Mouse (Mus musculus) intestine, embryonic 16.5 days (tissue): ENCODE measurements at regions not wholly inside any gene's neighbourhood (a gene's known extent, or its start where the extent isn't known, plus 50 kb on each side); places are given as distances from the start of the nearest gene placed in this dataset.
"Not testable (repeated sequence)": the region's sequence is repeated elsewhere in the genome, so short reads cannot be mapped to it uniquely, and the experiment has no call there.

Source experiments
- ATAC-seq: fragments of 200-750 bp; cut with Nextera tagmentation; 2 replicates; pipeline ENCODE4 v1.8.0; 2017; ENCODE audit warnings: moderate TSS enrichment, moderate library complexity
- H3K27ac ChIP-seq: fragments of 300-500 bp; sonication (generic); 2 replicates; pipeline ENCODE4 v1.5.1; 2014; ENCODE audit warnings: mild to moderate bottlenecking, low read length
- H3K27me3 ChIP-seq: fragments of 300-500 bp; sonication (generic); replicated peaks from 2 replicates; pipeline ENCODE4 v1.6.1; 2014; ENCODE audit warnings: low read length, control low read depth, mixed read lengths; ENCODE audit not compliant: control insufficient read depth, insufficient read depth
- H3K36me3 ChIP-seq: fragments of 300-500 bp; sonication (generic); 2 replicates; pipeline ENCODE4 v1.6.1; 2014; ENCODE audit warnings: low read length, control low read depth; ENCODE audit not compliant: control insufficient read depth, insufficient read depth
- H3K4me1 ChIP-seq: fragments of 300-500 bp; sonication (generic); 2 replicates; pipeline ENCODE4 v1.6.1; 2014; ENCODE audit warnings: low read length, control low read depth, mixed read lengths; ENCODE audit not compliant: control insufficient read depth, insufficient read depth
- H3K4me2 ChIP-seq: fragments of 300-500 bp; sonication (generic); 2 replicates; pipeline ENCODE4 v1.6.1; 2014; ENCODE audit warnings: low read depth, low read length, control low read depth
- H3K4me3 ChIP-seq: fragments of 300-500 bp; sonication (generic); 2 replicates; pipeline ENCODE4 v1.5.1; 2014; ENCODE audit warnings: mild to moderate bottlenecking, low read length
- H3K9ac ChIP-seq: fragments of 300-500 bp; sonication (generic); 2 replicates; pipeline ENCODE4 v1.6.1; 2014; ENCODE audit warnings: low read depth, low read length
- H3K9me3 ChIP-seq: fragments of 300-500 bp; sonication (generic); 2 replicates; pipeline ENCODE4 v1.6.1; 2016; ENCODE audit warnings: low read length, control low read depth; ENCODE audit not compliant: control insufficient read depth
- WGBS: fragments of 180-500 bp; shearing (Covaris S2); extraction: QIAGEN DNeasy Blood & Tissue Kit; methylation state at CpG from one replicate; pipeline ENCODE4 v1.1.7; 2014; 5-methylcytosine and 5-hydroxymethylcytosine counted together

GRCm38 (mm10) chr5:109842186-109842978 is 80.8 kb upstream of the Gm15446 start:
- H3K4me2 ChIP-seq, H3K36me3 ChIP-seq, ATAC-seq, H3K4me3 ChIP-seq, H3K27me3 ChIP-seq, H3K9ac ChIP-seq, H3K4me1 ChIP-seq, H3K9me3 ChIP-seq, H3K27ac ChIP-seq: not testable (repeated sequence)
- whole genome bisulfite sequencing, result 88% methylated on average over 7 of the region's 7 CpGs

DNA sequence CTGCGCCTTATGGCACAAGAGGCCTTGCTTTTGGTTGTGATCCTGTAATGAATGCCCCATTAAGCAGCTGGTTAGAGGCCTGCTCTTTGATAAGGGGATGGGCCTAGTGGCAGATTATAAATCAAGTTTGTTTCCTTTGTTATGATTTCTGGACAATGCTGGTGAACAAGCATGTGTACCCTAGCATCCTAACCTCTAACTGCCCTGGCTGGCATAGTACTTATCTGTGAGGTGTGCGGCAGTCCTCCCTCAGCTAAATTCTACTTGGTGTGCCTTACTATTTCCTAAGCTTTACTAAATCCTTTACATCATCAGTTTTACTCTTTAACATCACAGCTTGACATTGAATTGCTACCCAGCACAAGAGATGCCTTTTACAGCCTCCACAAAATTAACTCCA is 79.0 kb upstream of the Gm15446 start:
- H3K9me3 ChIP-seq, H3K4me1 ChIP-seq, ATAC-seq, H3K27me3 ChIP-seq, H3K27ac ChIP-seq, H3K36me3 ChIP-seq: not testable (repeated sequence)
- Histone ChIP-seq H3K4me3 (peak overlapping the region; percentile 60), H3K4me2 (peak overlapping the region; percentile 60), H3K9ac (peak overlapping the region; percentile 67; the same call in 1 of the 2 replicates)
- WGBS, result 79% methylated on average over 2 of the region's 2 CpGs

- H3K27ac ChIP-seq, result no peak overlapping the region
- H3K9ac ChIP-seq, result peak overlapping the region; percentile 67
- H3K4me1 ChIP-seq, result no peaks in the 10 kb centered on the region
- H3K9me3 ChIP-seq, result no peaks in the 10 kb centered on the region
- no peaks in the 10 kb centered on the region for H3K27me3 ChIP-seq
- 3% methylated on average over 15 of the region's 15 CpGs for WGBS
- H3K4me3 ChIP-seq, result peak overlapping the region; percentile 60
- peak overlapping the region; percentile 60 for H3K4me2 ChIP-seq
- H3K36me3 ChIP-seq, result no peaks in the 10 kb centered on the region
- ATAC-seq, result peak; percentile 99
These were observed 78.4 kb upstream of the Gm15446 start for GRCm38 (mm10) chr5:109844753-109845186.

DNA sequence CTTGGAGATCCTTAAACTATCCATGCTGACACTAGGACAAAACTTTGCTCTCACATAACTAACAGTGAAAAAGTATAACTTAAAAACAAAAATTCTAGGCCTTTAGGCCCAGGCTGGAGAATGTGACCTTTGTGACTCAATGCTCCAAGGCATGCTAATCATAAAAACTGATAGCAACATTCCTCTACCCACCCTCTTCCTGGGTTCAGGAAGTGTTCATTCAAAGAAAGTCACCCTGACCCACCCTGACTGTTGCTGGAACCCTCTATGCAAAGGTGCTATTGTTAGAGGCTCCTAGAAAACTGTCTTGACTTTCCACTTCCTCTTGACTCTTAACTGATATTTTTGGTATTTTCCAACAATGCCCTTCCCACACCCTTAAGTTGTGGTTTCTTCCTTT is 72.0 kb upstream of the Gm15446 start:
- H3K4me3 ChIP-seq, result not testable (repeated sequence)

GRCm38 (mm10) chr5:109860402-109860801 is 62.8 kb upstream of the Gm15446 start:
- Histone ChIP-seq H3K36me3 (no peaks in the 10 kb centered on the region), H3K4me1 (no peaks in the 10 kb centered on the region), H3K9me3 (no peaks in the 10 kb centered on the region), H3K4me3 (no peak overlapping the region), H3K4me2 (no peak overlapping the region), H3K27me3 (no peaks in the 10 kb centered on the region), H3K9ac (no peak overlapping the region), H3K27ac (no peak overlapping the region)
- WGBS, result 87% methylated on average over 4 of the region's 4 CpGs
- ATAC-seq, result no peak

More for the DNA sequence above, 72.0 kb upstream of the Gm15446 start:
- not testable (repeated sequence) for H3K9ac ChIP-seq, H3K27me3 ChIP-seq, H3K9me3 ChIP-seq, H3K4me2 ChIP-seq, H3K4me1 ChIP-seq, H3K27ac ChIP-seq, H3K36me3 ChIP-seq
- ATAC-seq, result peak; percentile 71

GRCm38 (mm10) chr5:109864517-109864916 is 58.7 kb upstream of the Gm15446 start:
- not testable (repeated sequence) for H3K4me2 ChIP-seq, H3K9ac ChIP-seq, H3K27me3 ChIP-seq, H3K9me3 ChIP-seq, H3K27ac ChIP-seq, H3K36me3 ChIP-seq, H3K4me1 ChIP-seq, H3K4me3 ChIP-seq
- ATAC-seq, result peak; percentile 52

DNA sequence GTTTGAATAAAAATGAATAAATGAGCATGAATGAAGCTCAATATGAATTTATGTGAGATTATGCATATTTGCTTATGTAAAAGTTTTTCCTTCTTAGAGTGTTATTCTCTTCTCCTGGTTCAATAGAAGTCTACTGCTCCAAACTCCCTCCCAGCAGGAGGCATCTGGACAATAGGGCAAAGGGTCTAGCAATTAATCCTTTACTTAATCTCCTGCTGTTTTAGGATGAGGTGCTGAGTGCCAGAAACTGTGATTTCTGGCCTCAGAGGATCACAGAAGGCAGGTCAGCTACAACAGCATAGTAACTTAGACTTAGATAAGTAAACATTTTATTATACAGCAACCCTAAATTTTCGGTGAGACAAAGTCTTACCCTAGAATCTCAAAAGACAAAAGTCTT is 57.6 kb upstream of the Gm15446 start:
- WGBS, result 60% methylated on average over 1 of the region's 1 CpGs
- no peak for ATAC-seq
- Histone ChIP-seq H3K9ac (no peak overlapping the region), H3K4me1 (no peaks in the 10 kb centered on the region), H3K4me3 (no peak overlapping the region), H3K4me2 (no peak overlapping the region), H3K9me3 (no peaks in the 10 kb centered on the region), H3K36me3 (no peaks in the 10 kb centered on the region), H3K27ac (no peak overlapping the region), H3K27me3 (no peaks in the 10 kb centered on the region)

DNA sequence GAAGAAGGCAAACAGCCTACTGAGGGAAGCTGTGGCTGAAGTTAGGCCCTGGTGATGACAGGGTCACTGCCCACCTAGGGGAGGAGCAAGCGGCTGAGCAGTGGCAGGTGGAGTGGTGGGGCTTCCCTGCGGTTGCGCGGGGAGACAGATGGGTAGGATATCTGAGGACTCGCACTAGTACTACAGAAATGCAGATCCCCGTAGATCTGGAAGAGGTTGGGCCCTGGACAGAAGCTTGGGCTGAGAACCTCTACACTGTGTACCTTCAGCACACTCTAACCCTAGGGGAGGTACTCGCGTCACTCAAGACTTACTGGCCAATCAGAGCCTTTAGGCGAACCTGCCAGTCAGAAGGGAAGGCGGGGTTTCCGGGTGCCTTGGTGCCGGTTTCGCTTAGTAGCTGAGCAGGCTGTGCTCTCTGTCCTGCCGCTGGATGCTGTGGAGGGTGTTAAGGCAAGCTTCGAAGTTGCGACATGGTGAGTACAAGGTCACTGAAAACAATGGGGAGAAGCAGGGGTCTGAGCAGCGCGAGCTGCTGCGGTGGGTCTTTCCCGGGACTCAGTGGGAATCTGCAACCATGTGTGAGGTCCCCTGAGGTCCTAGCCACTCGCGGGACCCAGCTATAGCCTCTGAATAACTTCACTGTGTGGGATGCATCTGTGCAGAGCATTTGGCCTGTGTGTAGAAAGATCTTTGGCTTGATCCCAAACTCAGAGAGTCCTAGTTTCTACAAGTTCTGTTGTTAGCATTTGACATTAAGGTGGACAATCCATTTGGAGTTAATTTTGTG is 56.7 kb upstream of the Gm15446 start:
- Histone ChIP-seq H3K27me3 (no peaks in the 10 kb centered on the region), H3K4me3 (peak overlapping the region; percentile 64), H3K27ac (no peak overlapping the region), H3K4me1 (no peaks in the 10 kb centered on the region), H3K9ac (peak overlapping the region; percentile 74), H3K9me3 (no peaks in the 10 kb centered on the region), H3K4me2 (peak overlapping the region; percentile 63), H3K36me3 (no peaks in the 10 kb centered on the region)
- under 1% methylated on average over 22 of the region's 22 CpGs for WGBS
- ATAC-seq, result peak; percentile 100

GRCm38 (mm10) chr5:109867221-109867620 is 56.0 kb upstream of the Gm15446 start:
- not testable (repeated sequence) for H3K9ac ChIP-seq, H3K4me2 ChIP-seq, H3K4me1 ChIP-seq, H3K9me3 ChIP-seq, H3K27ac ChIP-seq, H3K27me3 ChIP-seq, ATAC-seq, H3K36me3 ChIP-seq
- peak overlapping the region; percentile 64; the same call in 1 of the 2 replicates for H3K4me3 ChIP-seq
